Mouse (Mus musculus): ENCODE data around the gene Casp6.

DNA sequence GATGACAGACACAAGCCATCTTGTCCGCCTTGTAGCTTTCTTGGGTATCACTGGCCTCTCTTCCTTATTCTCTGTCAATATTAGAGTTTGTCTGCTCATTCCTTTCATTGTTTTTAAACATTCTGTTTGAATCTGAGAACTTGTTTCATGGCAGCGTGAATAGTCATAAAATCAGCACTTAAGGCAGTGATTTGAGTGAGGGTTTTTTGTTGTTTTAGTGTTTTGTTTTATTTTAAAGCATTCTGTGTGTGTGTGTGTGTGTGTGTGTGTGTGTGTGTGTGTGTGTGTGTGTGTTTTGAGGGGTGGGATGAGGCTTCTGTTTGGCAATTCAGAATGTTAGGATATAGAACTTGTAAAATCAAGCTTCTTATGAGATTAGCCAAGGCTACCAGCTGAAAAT is 21.3 kb upstream of the Casp6 start:
- TF ChIP-seq POLR2A (IDR thresholded peaks at IDR 0.05; ENCODE audit: insufficient read length, low read depth) (no peak), MYOG (IDR thresholded peaks at IDR 0.05; ENCODE audit: control insufficient read depth in 1 of 3, insufficient read depth in 1 of 3, insufficient read length in 2 of 3, low read depth in 2 of 3) (no peak), CEBPB (IDR thresholded peaks at IDR 0.05; ENCODE audit: insufficient read depth, poor library complexity, severe bottlenecking) (no peak)
